Mouse (Mus musculus) liver, postnatal 0 days (tissue): ENCODE results near the gene Hist1h4m. TPM values are rescaled to one million over a fixed set of nuclear protein-coding genes. Genes with fewer than 3 reads are reported as not detected.
"Not testable (repeated sequence)": the region's sequence is repeated elsewhere in the genome, so short reads cannot be mapped to it uniquely, and the experiment has no call there.

Experiments used
- ATAC-seq: fragments of 200-750 bp; cut with Nextera tagmentation; 2 replicates; pipeline ENCODE4 v1.8.0; 2017; ENCODE audit warnings: mild to moderate bottlenecking, moderate library complexity
- DNase-seq: peaks from one replicate; pipeline ENCODE4 v3.0.0-alpha.2; 2016
- H3K27ac ChIP-seq: fragments of 300-500 bp; sonication (generic); 2 replicates; pipeline ENCODE4 v1.5.1; 2014; ENCODE audit warnings: antibody characterized with exemption, moderate library complexity, mild to moderate bottlenecking, low read depth
- H3K27me3 ChIP-seq: fragments of 300-500 bp; sonication (generic); 2 replicates; pipeline ENCODE4 v1.6.1; 2014; ENCODE audit warnings: low read length, control low read depth, mixed read lengths; ENCODE audit not compliant: insufficient read depth
- H3K36me3 ChIP-seq: fragments of 300-500 bp; sonication (generic); replicated peaks from 2 replicates; pipeline ENCODE4 v1.6.1; 2014; ENCODE audit warnings: mild to moderate bottlenecking, control low read depth, low read length, moderate library complexity, mixed read lengths; ENCODE audit not compliant: insufficient read depth
- H3K4me1 ChIP-seq: fragments of 300-500 bp; sonication (generic); 2 replicates; pipeline ENCODE4 v1.6.1; 2014; ENCODE audit warnings: antibody characterized with exemption, mild to moderate bottlenecking, control low read depth; ENCODE audit not compliant: insufficient read depth
- H3K4me2 ChIP-seq: fragments of 300-500 bp; sonication (generic); 2 replicates; pipeline ENCODE4 v1.6.1; 2014; ENCODE audit warnings: low read depth, mild to moderate bottlenecking, low read length, moderate library complexity, mixed read lengths
- H3K4me3 ChIP-seq: fragments of 300-500 bp; sonication (generic); 2 replicates; pipeline ENCODE4 v1.5.1; 2014; ENCODE audit warnings: low read depth, low read length
- H3K9ac ChIP-seq: fragments of 300-500 bp; sonication (generic); replicated peaks from 2 replicates; pipeline ENCODE4 v1.6.1; 2014; ENCODE audit warnings: mild to moderate bottlenecking, moderate library complexity
- H3K9me3 ChIP-seq: fragments of 300-500 bp; sonication (generic); 2 replicates; pipeline ENCODE4 v1.6.1; 2016; ENCODE audit warnings: mild to moderate bottlenecking, control low read depth, low read length, mixed read lengths
- CTCF ChIP-seq: sonication (generic); IDR thresholded peaks from 2 replicates; pipeline ENCODE4 v1.5.1; 2016; ENCODE audit warnings: antibody characterized with exemption, low read depth
- EP300 ChIP-seq: IDR thresholded peaks from 2 replicates; pipeline ENCODE4 v1.6.1; 2016; ENCODE audit warnings: antibody characterized with exemption, low read depth, mild to moderate bottlenecking
- WGBS: fragments of 180-500 bp; shearing (Covaris S2); extraction: QIAGEN DNeasy Blood & Tissue Kit; methylation state at CpG from one replicate; pipeline ENCODE4 v1.1.7; 2014; ENCODE audit not compliant: insufficient replicate concordance; 5-methylcytosine and 5-hydroxymethylcytosine counted together
- polyA plus RNA-seq: library from polyadenylated mRNA; unstranded; fragments of >200 nt; fragmentation: Nextera tagmentation; extraction: Ambion mirVana; gene quantifications from 2 replicates; pipeline ENCODE4 v1.2.1, GENCODE M21; 2015

Gene Hist1h4m
- polyA plus RNA-seq, 1 experiment from 2014 or later, result not detected

GRCm38 (mm10) chr13:21782361-21783254 is 28.9 kb upstream of the Hist1h4m start:
- Histone ChIP-seq H3K4me3 (peak overlapping the region; percentile 36), H3K4me2 (peak overlapping the region; percentile 71), H3K4me1 (peaks cover 22% of the 10 kb centered on the region), H3K9ac (peak overlapping the region; percentile 74), H3K27ac (peak overlapping the region; percentile 95)
- WGBS, result under 1% methylated on average over 17 of the region's 35 CpGs
- 0 out of 2 replicates have a peak, but pooled peaks have one; percentile 25 for TF ChIP-seq EP300
- not testable (repeated sequence) for H3K36me3 ChIP-seq, H3K27me3 ChIP-seq, H3K9me3 ChIP-seq, ATAC-seq
- peak; percentile 45 for DNase-seq

- TF ChIP-seq CTCF, result no peak
- TF ChIP-seq EP300, result peak; percentile 66; the same call in 1 of the 2 replicates
- peaks cover 21% of the 10 kb centered on the region for H3K4me1 ChIP-seq
- peak within 1 kb of the TSS; percentile 36 for H3K4me3 ChIP-seq
- H3K4me2 ChIP-seq, result peak within 1 kb of the TSS; percentile 71
- DNase-seq (peak; percentile 54), ATAC-seq (peak; percentile 39)
- H3K36me3 ChIP-seq, result no peaks in the 10 kb centered on the region
- WGBS, result under 1% methylated on average over 13 of the region's 20 CpGs
- peak within 1 kb of the TSS; percentile 95 for H3K27ac ChIP-seq
- no peaks in the 10 kb centered on the region for H3K9me3 ChIP-seq
- H3K27me3 ChIP-seq, result no peaks in the 10 kb centered on the region
- peak within 1 kb of the TSS; percentile 74 for H3K9ac ChIP-seq
Observed at GRCm38 (mm10) chr13:21783255-21783617, 28.3 kb upstream of the Hist1h4m start, which contains the start of gene Hist1h3i. TSS of gene Hist1h3i (minus strand) at chr13:21783370.

- Histone ChIP-seq H3K4me3 (peak overlapping the region; percentile 36), H3K9ac (peak overlapping the region; percentile 74), H3K27ac (peak overlapping the region; percentile 95), H3K27me3 (no peaks in the 10 kb centered on the region), H3K4me2 (peak overlapping the region; percentile 71), H3K36me3 (no peaks in the 10 kb centered on the region), H3K9me3 (no peaks in the 10 kb centered on the region), H3K4me1 (peaks cover 19% of the 10 kb centered on the region)
- WGBS, result 3% methylated on average over 9 of the region's 9 CpGs
- TF ChIP-seq EP300 (no peak), CTCF (no peak)
- peak; percentile 58 for DNase-seq
- no peak for ATAC-seq
Observed at GRCm38 (mm10) chr13:21783734-21784161, 27.8 kb upstream of the Hist1h4m start.

- peaks cover 19% of the 10 kb centered on the region for H3K4me1 ChIP-seq
- H3K27me3 ChIP-seq, result no peaks in the 10 kb centered on the region
- peak overlapping the region; percentile 74 for H3K9ac ChIP-seq
- H3K9me3 ChIP-seq, result no peaks in the 10 kb centered on the region
- peak overlapping the region; percentile 95 for H3K27ac ChIP-seq
- ATAC-seq (no peak), DNase-seq (no peak)
- TF ChIP-seq CTCF (no peak), EP300 (no peak)
- WGBS, result 57% methylated on average over 6 of the region's 6 CpGs
- H3K4me3 ChIP-seq, result no peak overlapping the region
- peak overlapping the region; percentile 71 for H3K4me2 ChIP-seq
- H3K36me3 ChIP-seq, result no peaks in the 10 kb centered on the region
Observed at GRCm38 (mm10) chr13:21784311-21784710, 27.2 kb upstream of the Hist1h4m start.

GRCm38 (mm10) chr13:21786189-21786898 is 25.2 kb upstream of the Hist1h4m start:
- no peaks in the 10 kb centered on the region for H3K27me3 ChIP-seq
- no peak for ATAC-seq
- H3K9me3 ChIP-seq, result no peaks in the 10 kb centered on the region
- H3K4me3 ChIP-seq, result peak overlapping the region; percentile 45
- H3K27ac ChIP-seq, result peak overlapping the region; percentile 91
- peak overlapping the region; percentile 64 for H3K4me2 ChIP-seq
- 6% methylated on average over 8 of the region's 8 CpGs for WGBS
- H3K9ac ChIP-seq, result peak overlapping the region; percentile 70
- no peaks in the 10 kb centered on the region for H3K36me3 ChIP-seq
- TF ChIP-seq EP300 (no peak), CTCF (peak; percentile 15; the same call in 1 of the 2 replicates)
- H3K4me1 ChIP-seq, result peaks cover 23% of the 10 kb centered on the region
- DNase-seq, result no peak
